Mouse (Mus musculus) layer of hippocampus, postnatal 36 days (tissue): ENCODE data around the gene Leng1. TPM values are rescaled to one million over a fixed set of nuclear protein-coding genes. Genes with fewer than 3 reads are reported as not detected.
A peak's percentile ranks its signal among the peaks of the same experiment; 100 is the strongest.

ENCODE experiments used
- DNase-seq, 2 experiments: peaks; one replicate each; pipeline ENCODE4 v3.0.0; 2022
- total RNA-seq, 2 experiments: library from RNA; stranded (reverse); gene quantifications; 2 replicates each; pipeline ENCODE4 v1.2.3; 2021

The Leng1 gene
- total RNA-seq, 2 experiments from 2014 or later: 5.2 to 6.2 TPM

DNA sequence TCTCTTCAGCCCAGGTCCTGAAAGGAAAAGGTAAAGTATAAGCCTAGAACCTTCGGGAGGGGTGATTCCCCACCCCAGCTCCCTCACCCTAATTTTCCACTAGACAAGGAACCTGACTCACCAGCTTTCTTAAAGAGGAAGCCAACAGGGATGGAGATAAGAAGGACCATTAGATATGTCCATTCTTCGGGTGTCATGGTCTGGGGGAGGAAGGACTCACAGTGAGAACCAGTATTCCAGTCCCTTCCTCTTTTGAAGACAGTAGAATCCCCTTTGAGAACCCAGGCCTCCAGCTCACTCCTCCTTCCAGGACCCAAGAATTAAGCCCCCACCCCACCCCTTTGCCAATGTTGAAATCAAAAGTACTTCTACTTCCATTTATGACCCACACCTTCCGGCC, 26.3 kb upstream of the Leng1 start:
- no peak for DNase-seq

DNA sequence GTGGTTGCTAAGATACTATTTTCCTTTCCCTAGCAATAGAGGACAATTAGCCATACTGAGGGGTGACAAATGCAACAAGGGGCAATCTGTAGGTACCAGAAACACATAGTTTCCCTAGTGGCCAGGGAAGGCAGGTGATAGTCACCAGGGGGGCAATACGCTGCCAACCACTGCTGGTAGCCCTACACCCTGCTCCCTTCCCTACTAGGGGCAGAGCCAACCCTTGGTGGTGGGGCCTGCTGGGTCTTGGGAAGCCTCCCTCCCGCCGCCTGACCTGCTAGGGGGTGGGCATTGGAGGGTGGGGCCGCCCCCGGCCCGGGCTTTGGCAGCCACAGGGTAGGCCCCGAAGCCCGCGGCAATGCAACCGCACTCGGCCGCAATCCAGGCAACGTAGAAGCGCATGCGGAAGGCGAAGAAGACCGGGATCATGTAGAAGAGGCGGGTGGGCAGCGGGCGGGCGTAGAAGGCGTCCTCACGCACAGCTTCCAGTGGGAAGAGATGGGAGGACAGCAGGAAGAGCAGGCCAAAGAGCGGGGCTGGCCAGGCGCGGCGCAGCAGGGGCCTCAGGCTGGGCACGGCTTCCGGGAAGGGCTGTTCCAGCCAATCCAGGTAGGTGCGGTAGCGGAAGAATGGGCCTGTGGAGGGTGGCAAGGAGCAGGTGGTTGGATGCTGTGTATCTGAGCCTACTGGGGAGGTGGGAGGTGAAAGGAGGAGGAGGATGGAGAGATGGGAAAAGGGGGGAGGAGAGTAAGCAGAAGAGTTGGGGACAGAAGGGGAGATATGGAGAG, 20.0 kb upstream of the Leng1 start:
- no peak for DNase-seq

GRCm38 (mm10) chr7:3684698-3685097, 19.1 kb upstream of the Leng1 start:
- DNase-seq: no peak

GRCm38 (mm10) chr7:3683908-3684550, 18.4 kb upstream of the Leng1 start:
- no peak for DNase-seq

DNA sequence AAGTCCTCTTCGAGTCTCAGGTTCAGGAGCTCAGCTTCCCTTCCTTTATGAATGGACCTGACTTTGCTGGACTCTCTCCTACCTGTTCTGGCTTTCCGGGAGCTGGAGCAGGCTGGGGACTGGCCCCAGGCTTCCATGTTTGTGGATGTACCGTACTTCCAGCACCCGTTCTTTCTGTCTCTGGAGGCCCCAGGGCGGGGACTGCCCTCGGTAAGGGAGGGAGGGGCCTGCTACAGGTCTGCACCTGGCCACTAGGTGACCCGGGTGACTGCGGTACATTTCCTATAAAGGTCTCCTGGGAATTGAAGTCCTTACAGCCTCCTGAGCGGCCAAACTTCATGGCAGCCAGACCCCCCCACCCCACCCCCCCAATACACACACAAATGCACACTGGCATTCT, 11.7 kb upstream of the Leng1 start, which contains the start of gene Tmc4:
Gene Tmc4 (minus strand): TSS at position 212 of the 400 bp plus-strand sequence.
- DNase-seq: no peak

DNA sequence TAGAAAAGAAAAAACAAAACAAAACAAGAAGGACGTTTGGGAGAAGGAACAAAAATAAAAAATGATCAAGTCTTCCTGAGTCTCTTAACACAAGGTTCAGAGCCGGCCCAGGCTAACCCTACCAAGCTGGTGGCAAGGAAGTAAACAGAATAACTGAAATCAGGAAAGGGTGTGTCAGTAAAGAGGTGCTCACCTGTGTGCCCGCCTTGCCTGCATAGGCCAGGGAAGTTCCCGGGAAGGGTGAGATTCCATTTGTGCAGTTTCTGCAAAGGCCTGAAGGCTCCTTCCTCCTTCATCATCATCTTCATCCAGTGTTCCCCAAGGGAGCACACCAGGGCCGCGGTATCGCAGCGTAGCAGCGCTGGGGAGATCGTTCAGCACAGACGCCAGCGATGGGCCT, 10.7 kb upstream of the Leng1 start:
- DNase-seq: no peak

DNA sequence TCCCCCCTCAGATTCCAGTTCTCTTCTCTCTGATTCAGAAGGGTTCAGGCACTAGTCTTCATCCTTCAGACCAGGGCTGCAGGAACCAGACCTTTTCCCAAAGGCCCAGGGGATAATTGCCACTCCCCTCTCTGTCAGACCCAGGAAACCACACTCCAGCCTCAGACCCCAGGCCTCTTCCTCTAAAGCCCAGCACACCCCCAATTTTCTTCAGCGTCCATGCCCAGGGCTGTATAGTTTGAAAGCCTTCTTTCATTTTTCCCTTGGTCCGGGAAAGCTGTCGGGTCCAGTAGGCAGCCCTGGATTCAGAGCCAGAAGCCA, 9.5 kb upstream of the Leng1 start:
- DNase-seq: no peak

DNA sequence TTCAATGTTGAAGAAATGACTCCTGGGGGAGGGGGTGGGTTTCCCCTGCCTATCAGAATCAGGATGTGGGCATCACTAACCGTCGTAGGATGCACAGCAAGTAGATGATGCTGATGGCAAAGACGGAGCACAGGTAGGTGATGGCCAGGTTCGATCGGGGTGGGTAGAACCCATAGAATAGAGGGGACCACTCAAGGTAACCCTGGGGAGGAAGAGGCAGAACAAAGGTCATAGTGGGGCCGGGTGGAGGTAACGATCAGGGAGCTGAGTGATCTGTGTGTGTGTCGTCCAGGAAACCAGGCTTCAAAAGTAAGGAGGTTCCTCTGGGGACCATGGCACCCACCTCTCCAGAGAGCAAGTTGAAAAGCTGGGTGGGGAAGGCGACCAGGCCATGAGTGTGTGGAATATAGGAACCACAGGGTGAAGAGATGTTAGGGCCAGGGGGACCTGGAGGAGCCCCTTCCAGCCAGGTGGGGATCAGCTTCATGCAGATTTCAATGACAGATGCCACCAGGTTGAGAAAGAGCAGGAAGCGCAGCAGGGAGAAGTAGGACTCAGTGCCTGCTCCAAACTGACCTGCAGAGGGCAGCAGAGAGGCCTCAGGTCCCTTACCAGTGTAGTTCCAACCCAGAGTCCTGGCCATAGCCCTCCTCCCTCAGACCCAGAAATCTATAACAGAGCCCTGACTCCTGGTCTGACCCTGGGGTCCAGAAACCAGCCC, 9.0 kb upstream of the Leng1 start:
- DNase-seq: peak; percentile 75

GRCm38 (mm10) chr7:3666921-3667391, 1.3 kb upstream of the Leng1 start:
- no peak for DNase-seq

- no peak for DNase-seq
Observed at GRCm38 (mm10) chr7:3664524-3665214, 971 bp downstream of the Leng1 start.

- DNase-seq: no peak
Observed at GRCm38 (mm10) chr7:3658578-3658977, 7.1 kb downstream of the Leng1 start.

- DNase-seq: no peak
Observed at GRCm38 (mm10) chr7:3656966-3657365, 8.7 kb downstream of the Leng1 start.

- DNase-seq: no peak
Observed at GRCm38 (mm10) chr7:3646641-3647040, 19.0 kb downstream of the Leng1 start.

GRCm38 (mm10) chr7:3646188-3646587, 19.5 kb downstream of the Leng1 start:
- no peak for DNase-seq

DNA sequence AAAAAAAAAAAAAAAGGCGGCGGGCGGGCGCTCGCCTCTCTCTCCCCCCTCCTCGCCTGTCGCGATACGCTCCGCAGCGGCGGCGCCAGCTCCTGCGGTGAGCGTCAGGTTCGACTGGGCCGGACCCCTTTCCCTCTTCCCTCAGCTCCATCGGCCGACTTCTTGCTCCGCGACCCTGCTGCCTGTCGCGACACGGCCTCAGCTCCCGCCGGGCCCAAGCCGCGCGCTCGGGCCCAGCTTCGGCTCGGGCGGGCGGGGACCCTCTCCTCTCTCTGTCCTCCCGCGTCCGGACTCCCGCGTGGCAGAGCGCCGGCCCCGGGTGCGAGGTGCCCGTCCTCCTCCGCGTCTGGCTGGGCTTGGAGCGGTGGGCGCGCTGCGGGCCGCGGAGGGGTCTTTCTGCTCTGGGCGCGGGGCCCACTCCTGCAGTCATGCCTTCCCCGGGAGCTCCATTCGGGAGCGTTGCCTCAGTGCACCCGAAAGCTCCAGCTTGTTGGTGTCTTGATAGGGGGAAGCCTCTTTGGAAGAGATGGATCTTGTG, 20.1 kb downstream of the Leng1 start:
- peak in 1 of 2 experiments; percentile 54 for DNase-seq

DNA sequence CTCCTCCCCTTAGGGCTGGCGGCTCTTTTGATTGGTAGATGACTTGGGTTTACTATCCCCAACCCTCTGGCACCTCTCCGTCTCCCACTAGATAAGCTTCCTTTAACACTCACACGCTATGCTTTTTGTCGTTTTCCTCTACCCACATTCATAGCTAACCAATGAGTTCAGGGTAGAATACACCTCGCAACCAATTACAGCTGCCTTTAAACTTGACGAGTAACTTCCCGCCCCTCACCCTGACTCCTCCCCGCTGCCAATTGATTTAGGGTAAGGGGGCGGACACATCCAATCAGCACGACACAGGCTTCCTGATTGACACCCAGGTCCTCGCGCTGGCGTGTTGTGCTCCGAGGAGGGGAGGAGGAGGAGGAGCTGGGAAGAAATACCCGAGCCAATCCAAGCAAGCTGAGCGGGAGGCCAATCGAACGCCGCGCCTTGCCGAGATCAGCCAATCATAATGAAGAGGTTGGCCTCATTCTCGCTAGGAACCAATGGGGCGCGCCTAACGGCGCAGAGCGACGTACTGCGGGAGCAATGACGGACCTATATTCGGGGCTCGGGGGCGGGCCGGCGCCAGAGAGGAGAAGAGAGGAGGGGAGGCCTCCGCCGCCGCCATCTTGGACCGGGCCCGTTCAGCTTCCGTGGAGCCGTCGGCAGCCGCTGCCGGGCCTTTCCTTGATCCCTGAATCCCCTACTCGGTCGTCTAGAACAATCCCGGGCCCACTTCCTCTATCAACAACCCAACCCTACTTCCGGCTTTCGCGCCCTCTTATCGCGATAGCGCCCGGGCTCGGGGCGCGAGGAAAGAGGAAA, 20.8 kb downstream of the Leng1 start, which contains the start of gene Cnot3:
Gene Cnot3 (plus strand): TSS at position 597 of the 816 bp plus-strand sequence.
- peak; percentile 98 to 99 for DNase-seq

DNA sequence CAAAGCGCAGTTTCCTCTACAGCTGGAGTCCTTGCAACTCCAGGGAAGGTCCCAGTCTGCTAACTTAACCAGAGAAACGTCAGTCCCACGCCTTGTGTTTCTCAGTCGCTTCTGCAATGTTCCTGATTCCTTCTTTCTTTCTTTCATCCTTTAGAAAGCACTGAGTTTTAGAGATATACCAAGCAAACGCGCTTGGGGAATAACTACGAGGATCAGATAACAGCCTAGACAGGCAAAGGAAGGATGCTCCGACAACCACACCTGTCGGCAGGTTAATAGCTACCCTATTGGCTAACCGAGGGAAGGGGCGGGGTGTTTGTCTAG, 21.3 kb downstream of the Leng1 start:
- no peak for DNase-seq

- DNase-seq: no peak
Observed at GRCm38 (mm10) chr7:3643843-3644242, 21.8 kb downstream of the Leng1 start.

DNA sequence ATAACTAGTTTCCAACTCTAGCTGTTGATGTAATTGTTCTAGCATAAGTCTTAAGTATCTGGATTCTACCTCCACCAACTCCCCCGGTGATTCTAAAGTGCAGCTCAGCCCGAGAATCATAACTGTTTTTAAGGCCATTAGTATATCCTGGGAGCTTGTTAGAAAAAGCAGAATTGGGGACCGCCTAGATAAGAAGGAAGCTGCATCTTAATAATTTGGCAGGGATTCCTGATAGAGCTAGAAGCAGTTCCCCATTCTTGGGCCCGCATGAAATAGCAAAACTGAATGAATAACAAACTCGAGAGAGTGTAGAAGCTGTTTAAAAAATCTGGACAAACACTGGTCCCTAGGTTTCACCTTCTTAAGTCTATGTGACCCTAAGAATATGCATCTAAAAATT, 22.2 kb downstream of the Leng1 start:
- no peak for DNase-seq

GRCm38 (mm10) chr7:3630478-3630815, 35.2 kb downstream of the Leng1 start:
- DNase-seq: no peak

DNA sequence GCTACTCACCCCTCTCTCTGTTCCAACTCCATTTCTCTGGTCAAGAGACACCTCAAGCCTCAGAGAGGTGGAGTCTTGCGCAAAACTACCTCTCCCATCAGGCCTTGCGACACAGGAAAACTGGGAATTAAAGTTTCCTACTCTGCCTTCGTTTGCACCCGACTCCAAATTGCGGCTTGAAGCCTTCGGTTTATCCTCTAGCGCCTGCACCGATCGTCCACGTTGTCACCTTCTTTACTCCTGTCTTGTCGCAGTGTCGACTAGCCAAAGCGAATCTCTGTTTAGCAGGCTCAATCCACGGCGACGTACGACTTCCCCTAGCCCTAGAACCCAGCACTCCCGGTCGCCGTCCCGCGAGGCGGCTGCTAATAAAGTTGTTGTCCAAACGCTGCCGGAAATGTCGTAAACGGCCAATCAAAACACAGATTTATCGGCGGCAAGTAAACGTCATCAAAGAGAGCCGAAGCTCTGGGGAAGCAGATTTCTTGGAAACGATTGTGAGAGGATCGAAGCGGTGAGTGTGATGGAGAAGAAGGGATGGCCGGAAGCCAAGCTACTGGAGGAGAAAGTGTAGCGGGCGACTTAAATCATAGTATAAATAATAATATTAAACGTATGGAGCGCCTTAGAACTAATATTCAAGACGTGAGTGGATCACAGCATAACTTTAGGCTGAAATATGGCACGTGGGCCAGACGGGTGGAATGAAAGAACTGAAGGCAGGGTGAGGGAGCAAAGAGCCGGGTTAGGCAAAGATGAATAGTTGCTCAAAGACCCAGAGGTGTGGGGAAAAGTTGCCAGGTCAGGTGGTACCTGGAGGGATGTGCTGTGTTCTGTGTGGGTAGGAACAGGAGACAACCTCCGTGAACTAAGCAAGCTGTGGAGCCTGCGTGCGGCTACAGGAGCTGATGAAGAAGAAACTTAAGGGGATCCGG, 35.8 kb downstream of the Leng1 start, which contains the start of the genes Tfpt and Prpf31:
Gene Tfpt (minus strand): TSS at position 387 of the 935 bp plus-strand sequence.
Gene Prpf31 (plus strand): TSS at position 443 of the 935 bp plus-strand sequence.
- peak; percentile 95 for DNase-seq
